Mouse (Mus musculus) ES-Bruce4 (cell line): ENCODE measurements around the gene Fasn. TPM values are rescaled to one million over a fixed set of nuclear protein-coding genes. Genes with fewer than 3 reads are reported as not detected.
A peak's percentile ranks its signal among the peaks of the same experiment; 100 is the strongest.
"Not testable (repeated sequence)": the region's sequence is repeated elsewhere in the genome, so short reads cannot be mapped to it uniquely, and the experiment has no call there.

ENCODE experiments used
- H3K27ac ChIP-seq: 2 replicates; pipeline ENCODE4 v1.5.1; 2012; ENCODE audit warnings: low read length, inconsistent platforms; ENCODE audit not compliant: insufficient read depth
- H3K27me3 ChIP-seq: 2 replicates; pipeline ENCODE4 v1.6.1; 2012; ENCODE audit warnings: mild to moderate bottlenecking, low read length, inconsistent platforms; ENCODE audit not compliant: control insufficient read depth, poor library complexity, insufficient read depth, severe bottlenecking
- H3K36me3 ChIP-seq: 2 replicates; pipeline ENCODE4 v1.6.1; 2012; ENCODE audit warnings: inconsistent platforms, mild to moderate bottlenecking, low read length, moderate library complexity; ENCODE audit not compliant: control insufficient read depth, poor library complexity, insufficient read depth, severe bottlenecking
- H3K4me1 ChIP-seq: one replicate; pipeline ENCODE4 v1.8.1; 2011; ENCODE audit warnings: low read length; ENCODE audit not compliant: control insufficient read depth, insufficient read depth
- H3K4me3 ChIP-seq: 2 replicates; pipeline ENCODE4 v1.5.1; 2011; ENCODE audit warnings: low read depth, mild to moderate bottlenecking, low read length
- H3K9ac ChIP-seq: 2 replicates; pipeline ENCODE4 v1.6.1; 2012; ENCODE audit warnings: low read depth, mild to moderate bottlenecking, inconsistent platforms; ENCODE audit not compliant: poor library complexity, severe bottlenecking
- H3K9me3 ChIP-seq: replicated peaks from 2 replicates; pipeline ENCODE4 v1.6.1; 2012; ENCODE audit warnings: mild to moderate bottlenecking, low read length, inconsistent platforms; ENCODE audit not compliant: control insufficient read depth, poor library complexity, insufficient read depth, severe bottlenecking
- CTCF ChIP-seq: IDR thresholded peaks from one replicate; pipeline ENCODE4 v1.8.1; 2011; ENCODE audit warnings: low read depth, low read length
- EP300 ChIP-seq: IDR thresholded peaks from 2 replicates; pipeline ENCODE4 v1.6.1; 2011; ENCODE audit warnings: low read depth, low read length; ENCODE audit not compliant: insufficient read depth
- POLR2A ChIP-seq: IDR thresholded peaks from one replicate; pipeline ENCODE4 v1.8.1; 2011; ENCODE audit warnings: low read length; ENCODE audit not compliant: insufficient read depth
- polyA plus RNA-seq: library from polyadenylated mRNA; stranded (reverse); fragments of >200 nt; gene quantifications from 2 replicates; pipeline ENCODE4 v1.2.4, GENCODE M21; 2011; ENCODE audit warnings: low read depth; ENCODE audit not compliant: missing spikeins, insufficient read depth, insufficient read length

Gene Fasn
- polyA plus RNA-seq, 1 experiment: 114 TPM

- no peak overlapping the region for H3K27ac ChIP-seq
- no peak overlapping the region for H3K9ac ChIP-seq
- peaks cover 3% of the 10 kb centered on the region; the same call in 1 of the 2 replicates for H3K9me3 ChIP-seq
- H3K4me1 ChIP-seq: peaks cover 4% of the 10 kb centered on the region
- TF ChIP-seq POLR2A (no peak), EP300 (no peak), CTCF (no peak)
- H3K4me3 ChIP-seq: no peak overlapping the region
- no peaks in the 10 kb centered on the region for H3K27me3 ChIP-seq
- H3K36me3 ChIP-seq: no peaks in the 10 kb centered on the region
Measured at GRCm38 (mm10) chr11:120773463-120774190, 50.7 kb downstream of the Fasn start.

- TF ChIP-seq CTCF: no peak
- no peak for TF ChIP-seq EP300
- TF ChIP-seq POLR2A: no peak
Measured at GRCm38 (mm10) chr11:120772749-120773148, 51.6 kb downstream of the Fasn start.

GRCm38 (mm10) chr11:120768206-120768605 lies 56.1 kb downstream of the Fasn start:
- no peaks in the 10 kb centered on the region for H3K27me3 ChIP-seq
- no peak overlapping the region for H3K27ac ChIP-seq
- no peak overlapping the region for H3K4me3 ChIP-seq
- H3K9ac ChIP-seq: no peak overlapping the region
- TF ChIP-seq CTCF (no peak), POLR2A (no peak), EP300 (no peak)
- H3K9me3 ChIP-seq: peaks cover 3% of the 10 kb centered on the region; the same call in 1 of the 2 replicates
- H3K4me1 ChIP-seq: peaks cover 2% of the 10 kb centered on the region
- H3K36me3 ChIP-seq: no peaks in the 10 kb centered on the region

More at GRCm38 (mm10) chr11:120772749-120773148, 51.6 kb downstream of the Fasn start:
- no peak overlapping the region for H3K9ac ChIP-seq
- H3K4me1 ChIP-seq: peaks cover 4% of the 10 kb centered on the region
- H3K9me3 ChIP-seq: peaks cover 3% of the 10 kb centered on the region; the same call in 1 of the 2 replicates
- H3K4me3 ChIP-seq: no peak overlapping the region
- H3K27me3 ChIP-seq: no peaks in the 10 kb centered on the region
- no peak overlapping the region for H3K27ac ChIP-seq
- no peaks in the 10 kb centered on the region for H3K36me3 ChIP-seq

GRCm38 (mm10) chr11:120767023-120767422 lies 57.3 kb downstream of the Fasn start:
- not testable (repeated sequence) for H3K27ac ChIP-seq, H3K27me3 ChIP-seq, H3K4me3 ChIP-seq, H3K9ac ChIP-seq, H3K36me3 ChIP-seq, H3K4me1 ChIP-seq, H3K9me3 ChIP-seq

- not testable (repeated sequence) for H3K9ac ChIP-seq, H3K4me1 ChIP-seq, H3K27ac ChIP-seq, H3K36me3 ChIP-seq, H3K9me3 ChIP-seq, H3K27me3 ChIP-seq
- H3K4me3 ChIP-seq: peak overlapping the region; percentile 39
Measured at GRCm38 (mm10) chr11:120763121-120763999, 61.0 kb downstream of the Fasn start.

GRCm38 (mm10) chr11:120762672-120763041 lies 61.7 kb downstream of the Fasn start, which contains the start of gene Hmga1b:
Gene Hmga1b, plus strand, starts transcription at chr11:120762794.
- not testable (repeated sequence) for H3K27ac ChIP-seq, H3K36me3 ChIP-seq, H3K4me1 ChIP-seq, H3K27me3 ChIP-seq, H3K9ac ChIP-seq
- Histone ChIP-seq H3K4me3 (peak within 1 kb of the TSS; percentile 39), H3K9me3 (peaks cover 12% of the 10 kb centered on the region)
